Mouse (Mus musculus) MEL (cell line): ENCODE measurements around the gene Med25. TPM values are rescaled to one million over a fixed set of nuclear protein-coding genes. Genes with fewer than 3 reads are reported as not detected.

Source experiments
- DNase-seq: peaks from one replicate; pipeline ENCODE4 v3.0.0; 2011; ENCODE audit warnings: low read depth, low spot score
- H3K27ac ChIP-seq: 2 replicates; pipeline ENCODE4 v1.5.1; 2012; ENCODE audit warnings: low read depth, mild to moderate bottlenecking, control low read depth, low read length, moderate library complexity; ENCODE audit not compliant: control insufficient read depth
- H3K27me3 ChIP-seq, 2 experiments: fragments of 150-350 bp in 1 of 2; sonication (generic) in 1 of 2; 2 replicates each; pipeline ENCODE4 v1.6.1; 2012; ENCODE audit warnings: low read length in 2 of 2, mild to moderate bottlenecking in 2 of 2, improper control_type of control experiment in 1 of 2, moderate library complexity in 1 of 2; ENCODE audit not compliant: insufficient read depth in 2 of 2, control insufficient read depth in 1 of 2
- H3K36me3 ChIP-seq, 2 experiments: 2 replicates each; pipeline ENCODE4 v1.6.1; 2012 to 2014; ENCODE audit warnings: low read length in 2 of 2, improper control_type of control experiment in 1 of 2, inconsistent platforms in 1 of 2, mild to moderate bottlenecking in 1 of 2; ENCODE audit not compliant: insufficient read depth in 2 of 2, control insufficient read depth in 1 of 2
- H3K4me1 ChIP-seq, 2 experiments: fragments of 150-350 bp in 1 of 2; sonication (generic) in 1 of 2; 2 replicates each; pipeline ENCODE4 v1.6.1; 2012; ENCODE audit warnings: low read length in 2 of 2, improper control_type of control experiment in 1 of 2, mild to moderate bottlenecking in 1 of 2; ENCODE audit not compliant: insufficient read depth in 2 of 2, control insufficient read depth in 1 of 2
- H3K4me3 ChIP-seq, 2 experiments: fragments of 150-350 bp in 1 of 2; sonication (generic) in 1 of 2; 2 replicates each; pipeline ENCODE4 v1.5.1; 2012; ENCODE audit warnings: low read depth in 2 of 2, low read length in 2 of 2, mild to moderate bottlenecking in 2 of 2, moderate library complexity in 2 of 2, control low read depth in 1 of 2, improper control_type of control experiment in 1 of 2; ENCODE audit not compliant: control insufficient read depth in 1 of 2, insufficient read depth in 1 of 2
- H3K79me2 ChIP-seq: 2 replicates; pipeline ENCODE4 v1.6.1; 2012; ENCODE audit warnings: mild to moderate bottlenecking, low read length, moderate library complexity; ENCODE audit not compliant: control insufficient read depth, poor library complexity, insufficient read depth
- H3K9ac ChIP-seq: 2 replicates; pipeline ENCODE4 v1.6.1; 2012; ENCODE audit warnings: low read depth, mild to moderate bottlenecking, control low read depth, low read length, moderate library complexity; ENCODE audit not compliant: control insufficient read depth, poor library complexity, severe bottlenecking
- H3K9me3 ChIP-seq: fragments of 150-350 bp; sonication (generic); replicated peaks from 2 replicates; pipeline ENCODE4 v1.6.1; 2012; ENCODE audit warnings: mild to moderate bottlenecking, low read length, improper control_type of control experiment, moderate library complexity; ENCODE audit not compliant: insufficient read depth
- CHD1 ChIP-seq: IDR thresholded peaks from 2 replicates; pipeline ENCODE4 v1.6.1; 2012; ENCODE audit warnings: low read depth, mild to moderate bottlenecking, inconsistent platforms, low read length, improper control_type of control experiment
- CTCF ChIP-seq, 3 experiments: IDR thresholded peaks in 2 of 3; conservative IDR thresholded peaks in 1 of 3; 2 replicates each; pipeline ENCODE4 v1.5.1; 2011 to 2012; ENCODE audit warnings: low read length in 3 of 3, low read depth in 2 of 3, mild to moderate bottlenecking in 2 of 3, improper control_type of control experiment in 1 of 3, inconsistent platforms in 1 of 3, mixed read lengths in 1 of 3, moderate library complexity in 1 of 3; ENCODE audit not compliant: control insufficient read depth in 1 of 3, insufficient read depth in 1 of 3, poor library complexity in 1 of 3, severe bottlenecking in 1 of 3
- ELF1 ChIP-seq: IDR thresholded peaks from 2 replicates; pipeline ENCODE4 v1.6.1; 2014; ENCODE audit warnings: low read depth, mild to moderate bottlenecking, inconsistent platforms, low read length, improper control_type of control experiment, moderate library complexity
- EP300 ChIP-seq, 2 experiments: IDR thresholded peaks; 2 replicates each; pipeline ENCODE4 v1.6.1; 2011; ENCODE audit warnings: improper control_type of control experiment in 2 of 2, low read length in 2 of 2, low read depth in 1 of 2, mild to moderate bottlenecking in 1 of 2
- ETS1 ChIP-seq: IDR thresholded peaks from 2 replicates; pipeline ENCODE4 v1.6.1; 2012; ENCODE audit warnings: low read depth, mild to moderate bottlenecking, inconsistent platforms, low read length, improper control_type of control experiment, moderate library complexity
- GATA1 ChIP-seq: IDR thresholded peaks from 2 replicates; pipeline ENCODE4 v1.6.1; 2011; ENCODE audit warnings: low read depth, low read length, improper control_type of control experiment
- HCFC1 ChIP-seq: IDR thresholded peaks from 2 replicates; pipeline ENCODE4 v1.6.1; 2012; ENCODE audit warnings: low read depth, mild to moderate bottlenecking, inconsistent platforms, low read length, improper control_type of control experiment, moderate library complexity
- KAT2A ChIP-seq: conservative IDR thresholded peaks from 2 replicates; pipeline ENCODE4 v1.6.1; 2012; ENCODE audit warnings: low read depth, low read length, improper control_type of control experiment, inconsistent platforms
- MYB ChIP-seq: IDR thresholded peaks from 2 replicates; pipeline ENCODE4 v1.6.1; 2011; ENCODE audit warnings: mild to moderate bottlenecking, low read depth, low read length, improper control_type of control experiment
- MYC ChIP-seq: IDR thresholded peaks from 2 replicates; pipeline ENCODE4 v1.6.1; 2011; ENCODE audit warnings: low read depth, mild to moderate bottlenecking, low read length, improper control_type of control experiment, moderate library complexity
- POLR2AphosphoS2 ChIP-seq: IDR thresholded peaks from 2 replicates; pipeline ENCODE4 v1.6.1; 2011; ENCODE audit warnings: low read length, improper control_type of control experiment
- POLR2AphosphoS5 ChIP-seq: IDR thresholded peaks from 2 replicates; pipeline ENCODE4 v1.6.1; 2012; ENCODE audit warnings: low read depth, borderline replicate concordance, mild to moderate bottlenecking, inconsistent platforms, low read length, moderate library complexity, mixed read lengths
- RAD21 ChIP-seq: IDR thresholded peaks from 2 replicates; pipeline ENCODE4 v1.6.1; 2011; ENCODE audit warnings: mild to moderate bottlenecking, low read depth, low read length, improper control_type of control experiment
- SMC3 ChIP-seq: IDR thresholded peaks from 2 replicates; pipeline ENCODE4 v1.6.1; 2011; ENCODE audit warnings: low read depth, low read length, improper control_type of control experiment
- USF1 ChIP-seq: IDR thresholded peaks from 2 replicates; pipeline ENCODE4 v1.6.1; 2014; ENCODE audit warnings: low read depth, mild to moderate bottlenecking, inconsistent platforms, low read length, improper control_type of control experiment, moderate library complexity
- USF2 ChIP-seq, 2 experiments: IDR thresholded peaks; 2 replicates each; pipeline ENCODE4 v1.6.1; 2011 to 2012; ENCODE audit warnings: improper control_type of control experiment in 2 of 2, low read length in 2 of 2, borderline replicate concordance in 1 of 2, inconsistent platforms in 1 of 2, low read depth in 1 of 2, mild to moderate bottlenecking in 1 of 2; ENCODE audit not compliant: insufficient read depth in 1 of 2
- ZC3H11A ChIP-seq: IDR thresholded peaks from 2 replicates; pipeline ENCODE4 v1.6.1; 2012; ENCODE audit warnings: low read depth, mild to moderate bottlenecking, inconsistent platforms, low read length, improper control_type of control experiment
- ZKSCAN1 ChIP-seq: IDR thresholded peaks from 2 replicates; pipeline ENCODE4 v1.6.1; 2012; ENCODE audit warnings: low read depth, mild to moderate bottlenecking, inconsistent platforms, low read length, improper control_type of control experiment, moderate library complexity
- ZNF384 ChIP-seq: IDR thresholded peaks from 2 replicates; pipeline ENCODE4 v1.6.1; 2012; ENCODE audit warnings: low read depth, mild to moderate bottlenecking, inconsistent platforms, low read length, improper control_type of control experiment
- polyA plus RNA-seq, 2 experiments: library from polyadenylated mRNA; stranded (reverse) in 1 of 2; unstranded in 1 of 2; fragments of >175 nt in 1 of 2; fragments of >200 nt in 1 of 2; gene quantifications; 2 replicates each; pipeline versions ENCODE4 v1.2.1 to v1.2.4; 2012; ENCODE audit warnings: low replicate concordance in 2 of 2, low read depth in 1 of 2; ENCODE audit not compliant: insufficient read length in 2 of 2, insufficient read depth in 1 of 2, missing spikeins in 1 of 2
- total RNA-seq: library from RNA; depleted of rRNA; stranded (reverse); fragments of 300-350 nt; gene quantifications from 2 replicates; pipeline ENCODE4 v1.2.3, GENCODE M21; 2012

The Med25 gene
- total and polyA plus RNA-seq, 3 experiments = 53.9 to 118 TPM; not detected in 1

DNA sequence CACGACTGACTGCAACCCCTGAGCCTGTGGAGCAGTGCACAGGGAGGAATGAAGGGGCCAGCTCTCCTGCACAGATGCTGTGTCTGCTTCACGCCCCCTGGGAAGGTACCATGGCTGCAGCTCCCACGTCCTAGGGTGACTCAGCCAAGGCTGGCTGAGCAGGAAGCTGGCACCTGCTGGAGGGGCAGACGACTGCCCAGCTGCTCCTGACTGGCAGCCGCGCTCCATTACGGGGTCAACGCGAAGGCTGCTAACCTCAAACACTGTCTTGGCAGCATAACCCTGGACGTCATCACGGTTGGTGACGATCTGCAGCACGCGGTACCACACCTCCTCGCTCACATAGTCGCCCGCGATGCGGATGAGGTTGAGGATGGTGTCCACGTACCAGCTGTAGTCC, 12.9 kb upstream of the Med25 start:
- Histone ChIP-seq H3K27me3 (no peaks in the 10 kb centered on the region), H3K9ac (no peak overlapping the region), H3K36me3 (no peaks in the 10 kb centered on the region; a peak in 1 of 4 replicates), H3K4me3 (no peak overlapping the region), H3K9me3 (no peaks in the 10 kb centered on the region), H3K4me1 (no peaks in the 10 kb centered on the region), H3K79me2 (no peaks in the 10 kb centered on the region), H3K27ac (no peak overlapping the region)
- TF ChIP-seq RAD21 (no peak), ZNF384 (no peak), EP300 (IDR thresholded peaks at IDR 0.05; ENCODE audit: low read depth in 1 of 2, low read length in 2 of 2) (no peak), ZC3H11A (no peak), ELF1 (no peak), POLR2AphosphoS5 (no peak), KAT2A (no peak), GATA1 (no peak), MYB (no peak), USF2 (IDR thresholded peaks at IDR 0.05; ENCODE audit: borderline replicate concordance in 1 of 2, insufficient read depth in 1 of 2, low read depth in 1 of 2, low read length in 2 of 2) (no peak), USF1 (no peak), HCFC1 (no peak)
- no peak for DNase-seq

DNA sequence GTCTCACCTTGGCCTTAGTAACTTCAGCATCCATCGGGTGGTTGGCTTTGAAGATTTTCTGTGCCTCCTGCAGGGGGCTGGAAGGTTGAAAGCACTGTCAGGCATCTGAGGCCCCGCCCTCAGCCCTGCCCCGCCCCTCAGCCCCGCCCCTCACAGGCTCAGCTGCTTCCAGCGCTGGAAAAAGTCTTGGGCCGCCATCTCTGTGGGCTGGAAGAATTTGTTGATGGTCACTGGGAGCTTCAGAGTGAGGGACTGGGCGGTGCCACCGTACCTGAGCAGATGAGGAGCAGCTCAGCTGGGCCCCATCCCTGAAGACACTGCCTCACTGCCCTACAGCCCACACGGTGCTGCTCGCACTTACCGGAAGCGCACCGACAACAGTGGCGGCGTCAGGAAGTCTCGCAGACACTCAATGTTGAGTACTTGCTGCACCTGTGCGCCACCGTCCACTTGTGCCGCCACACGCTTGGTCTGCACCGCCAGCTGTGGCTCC, 8.8 kb upstream of the Med25 start:
- no peak overlapping the region for H3K27ac ChIP-seq

DNA sequence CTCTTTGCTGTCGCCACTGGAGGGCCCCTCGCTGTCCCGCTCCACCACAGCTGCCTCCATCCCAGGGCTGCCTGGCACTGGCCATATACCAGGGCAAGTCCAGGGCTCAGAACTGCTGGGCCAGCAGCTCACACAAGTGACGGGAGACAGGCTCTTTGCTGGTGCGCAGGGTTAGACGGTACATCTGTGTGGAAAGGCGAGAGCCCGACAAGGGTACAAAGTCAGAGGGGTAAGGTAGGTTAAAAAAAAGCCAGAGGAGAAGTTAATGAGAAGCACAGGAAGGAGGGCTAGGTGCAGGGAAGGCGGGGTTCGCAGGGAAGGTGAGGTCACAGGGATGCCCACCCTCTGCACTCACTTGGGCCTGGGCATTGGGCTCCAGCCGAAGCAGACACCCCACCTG, 8.1 kb upstream of the Med25 start:
- Histone ChIP-seq H3K27ac (no peak overlapping the region), H3K4me3 (no peak overlapping the region), H3K36me3 (no peaks in the 10 kb centered on the region), H3K79me2 (no peaks in the 10 kb centered on the region; the same call in 1 of the 2 replicates), H3K27me3 (no peaks in the 10 kb centered on the region), H3K4me1 (peaks cover 0 to 3% of the 10 kb centered on the region in 2 experiments; a peak in 2 of 4 replicates), H3K9ac (no peak overlapping the region)
- no peak for DNase-seq
- TF ChIP-seq CTCF (IDR thresholded peaks at IDR 0.05 in 2 of 3, conservative IDR thresholded peaks at IDR 0.05 in 1 of 3; ENCODE audit: control insufficient read depth in 1 of 3, insufficient read depth in 1 of 3, low read depth in 2 of 3, low read length in 3 of 3, poor library complexity in 1 of 3, severe bottlenecking in 1 of 3) (no peak), MYC (no peak), ZKSCAN1 (no peak), ZC3H11A (no peak), SMC3 (no peak)
- TF ChIP-seq, all 39 proteins: peak for 0
- no peaks in the 10 kb centered on the region for H3K9me3 ChIP-seq

More for the DNA sequence above, 8.8 kb upstream of the Med25 start:
- no peak for TF ChIP-seq ETS1
- no peak for TF ChIP-seq CHD1
- TF ChIP-seq POLR2AphosphoS2 = peak; percentile 37; the same call in 1 of the 2 replicates
- peaks cover 0 to 3% of the 10 kb centered on the region in 2 experiments; a peak in 2 of 4 replicates for H3K4me1 ChIP-seq
- H3K79me2 ChIP-seq = no peaks in the 10 kb centered on the region
- H3K36me3 ChIP-seq = no peaks in the 10 kb centered on the region
- H3K4me3 ChIP-seq = no peak overlapping the region
- no peak overlapping the region for H3K9ac ChIP-seq
- no peaks in the 10 kb centered on the region for H3K27me3 ChIP-seq
- H3K9me3 ChIP-seq = no peaks in the 10 kb centered on the region
- peak; percentile 48 for DNase-seq
